Comparison of ENCODE assay signal across 10 mouse cellular contexts in genomic region chr3:101393659-101394539, GRCm38 (mm10). TPM values are rescaled to one million over a fixed set of nuclear protein-coding genes. Genes with fewer than 3 reads are reported as not detected.
DNase-seq lines count a peak whose midpoint lies in the region; ATAC-seq and TF ChIP-seq lines count a peak whose summit lies in the region.
"Had no signal": no experiment of that assay in that cellular context is flagged by ENCODE, and none has a peak within 500 bp of the region (broad histone marks: within the 10 kb centered on the region; RNA-seq: fewer than 3 reads in every experiment).

No protein-coding gene starts in this region.

- 62% methylated on average over 19 of the region's 19 CpGs for WGBS in midbrain, embryonic 10.5 days
- WGBS in midbrain, postnatal 0 days = 30% methylated on average over 19 of the region's 19 CpGs
- 56% methylated on average over 19 of the region's 19 CpGs for WGBS in heart, embryonic 13.5 days
- WGBS in limb, embryonic 14.5 days = 58% methylated on average over 19 of the region's 19 CpGs
- WGBS in stomach, postnatal 0 days = 54% methylated on average over 19 of the region's 19 CpGs

- H3K9ac ChIP-seq in midbrain, postnatal 0 days (replicated peaks; ENCODE audit: low read length, poor library complexity, severe bottlenecking) = no peak overlapping the region
- peak overlapping the region; percentile 50; the same call in 1 of the 2 replicates for H3K9ac ChIP-seq in heart, embryonic 13.5 days
- no peak overlapping the region for H3K9ac ChIP-seq in limb, embryonic 14.5 days (ENCODE audit: low read depth, low read length, severe bottlenecking)
- no peak overlapping the region for H3K9ac ChIP-seq in stomach, postnatal 0 days (ENCODE audit: low read length)

- no peak for TF ChIP-seq EP300 in stomach, postnatal 0 days (optimal IDR thresholded peaks at IDR 0.05)

- H3K4me3 ChIP-seq in midbrain, embryonic 10.5 days = peak overlapping the region; percentile 2; the same call in 1 of the 2 replicates
- no peak overlapping the region for H3K4me3 ChIP-seq in midbrain, postnatal 0 days (ENCODE audit: low read depth, low read length)
- H3K4me3 ChIP-seq in heart, embryonic 13.5 days = no peak overlapping the region
- H3K4me3 ChIP-seq in limb, embryonic 14.5 days (replicated peaks; ENCODE audit: low read length) = no peak overlapping the region
- no peak overlapping the region for H3K4me3 ChIP-seq in stomach, postnatal 0 days (ENCODE audit: low read depth, low read length)

- H3K9me3 ChIP-seq in midbrain, embryonic 10.5 days (replicated peaks) = no peaks in the 10 kb centered on the region
- H3K9me3 ChIP-seq in midbrain, postnatal 0 days (ENCODE audit: low read length) = no peaks in the 10 kb centered on the region
- no peaks in the 10 kb centered on the region for H3K9me3 ChIP-seq in heart, embryonic 13.5 days
- no peaks in the 10 kb centered on the region for H3K9me3 ChIP-seq in limb, embryonic 14.5 days (ENCODE audit: control insufficient read depth, low read length)
- no peaks in the 10 kb centered on the region for H3K9me3 ChIP-seq in stomach, postnatal 0 days (ENCODE audit: control insufficient read depth, low read length)

- no peak overlapping the region for H3K4me2 ChIP-seq in midbrain, postnatal 0 days (ENCODE audit: low read depth, low read length, poor library complexity, severe bottlenecking)
- H3K4me2 ChIP-seq in heart, embryonic 13.5 days = no peak overlapping the region; the same call in 1 of the 2 replicates
- H3K4me2 ChIP-seq in limb, embryonic 14.5 days (replicated peaks; ENCODE audit: low read depth, low read length, severe bottlenecking) = no peak overlapping the region; the same call in none of the 2 replicates
- no peak overlapping the region for H3K4me2 ChIP-seq in stomach, postnatal 0 days (replicated peaks; ENCODE audit: low read depth)

- peak overlapping the region; percentile 24; the same call in 1 of the 2 replicates for H3K27ac ChIP-seq in midbrain, embryonic 10.5 days (replicated peaks)
- H3K27ac ChIP-seq in midbrain, postnatal 0 days (ENCODE audit: low read depth, low read length) = no peak overlapping the region
- H3K27ac ChIP-seq in heart, embryonic 13.5 days (replicated peaks) = peak overlapping the region; percentile 89
- H3K27ac ChIP-seq in limb, embryonic 14.5 days (replicated peaks; ENCODE audit: low read depth, low read length) = peak overlapping the region; percentile 95
- peak overlapping the region; percentile 63; the same call in 1 of the 2 replicates for H3K27ac ChIP-seq in stomach, postnatal 0 days (replicated peaks)

- TF ChIP-seq POLR2A in limb, embryonic 14.5 days (IDR thresholded peaks at IDR 0.05; ENCODE audit: borderline replicate concordance, extremely low read depth, insufficient read depth, insufficient read length) = no peak

- no peak for ATAC-seq in midbrain, postnatal 0 days (ENCODE audit: low FRiP score)
- ATAC-seq in heart, embryonic 13.5 days (ENCODE audit: extremely low read depth, insufficient number of reproducible peaks, low FRiP score, low TSS enrichment) = no peak
- ATAC-seq in limb, embryonic 14.5 days (ENCODE audit: low FRiP score, low read depth) = no peak
- peak; percentile 28; the same call in 1 of the 2 replicates for ATAC-seq in stomach, postnatal 0 days (ENCODE audit: low FRiP score, low TSS enrichment)

- peaks cover 28% of the 10 kb centered on the region; the same call in 1 of the 2 replicates for H3K27me3 ChIP-seq in midbrain, embryonic 10.5 days (ENCODE audit: low read depth, poor library complexity, severe bottlenecking)
- H3K27me3 ChIP-seq in midbrain, postnatal 0 days (ENCODE audit: insufficient read depth, low read length) = no peaks in the 10 kb centered on the region
- no peaks in the 10 kb centered on the region for H3K27me3 ChIP-seq in heart, embryonic 13.5 days (replicated peaks)
- H3K27me3 ChIP-seq in limb, embryonic 14.5 days (ENCODE audit: control insufficient read depth, insufficient read depth, low read length) = no peaks in the 10 kb centered on the region
- no peaks in the 10 kb centered on the region for H3K27me3 ChIP-seq in stomach, postnatal 0 days (ENCODE audit: control insufficient read depth, insufficient read depth, low read length)

- peaks cover 89% of the 10 kb centered on the region for H3K4me1 ChIP-seq in midbrain, embryonic 10.5 days
- H3K4me1 ChIP-seq in midbrain, postnatal 0 days (ENCODE audit: insufficient read depth, low read length) = peaks cover 36% of the 10 kb centered on the region
- peaks cover 91% of the 10 kb centered on the region for H3K4me1 ChIP-seq in heart, embryonic 13.5 days
- H3K4me1 ChIP-seq in limb, embryonic 14.5 days (ENCODE audit: control insufficient read depth, insufficient read depth, low read length) = peaks cover 95% of the 10 kb centered on the region
- H3K4me1 ChIP-seq in stomach, postnatal 0 days (replicated peaks; ENCODE audit: control insufficient read depth, insufficient read depth) = peaks cover 21% of the 10 kb centered on the region

- H3K36me3 ChIP-seq in midbrain, embryonic 10.5 days = no peaks in the 10 kb centered on the region
- H3K36me3 ChIP-seq in midbrain, postnatal 0 days (ENCODE audit: insufficient read depth, low read length) = no peaks in the 10 kb centered on the region
- H3K36me3 ChIP-seq in heart, embryonic 13.5 days = no peaks in the 10 kb centered on the region; the same call in 1 of the 2 replicates
- no peaks in the 10 kb centered on the region for H3K36me3 ChIP-seq in limb, embryonic 14.5 days (ENCODE audit: control insufficient read depth, insufficient read depth, low read length)
- no peaks in the 10 kb centered on the region for H3K36me3 ChIP-seq in stomach, postnatal 0 days (ENCODE audit: control insufficient read depth, insufficient read depth, low read length)

- TF ChIP-seq CTCF in midbrain, postnatal 0 days (IDR thresholded peaks at IDR 0.05) = no peak
- no peak for TF ChIP-seq CTCF in stomach, postnatal 0 days (IDR thresholded peaks at IDR 0.05; ENCODE audit: low read depth)

- no peak for DNase-seq in midbrain, embryonic 10.5 days (ENCODE audit: low spot score)
- no peak for DNase-seq in midbrain, postnatal 0 days (ENCODE audit: low spot score)
- no peak for DNase-seq in limb, embryonic 14.5 days (ENCODE audit: low spot score)
- DNase-seq in stomach, postnatal 0 days (ENCODE audit: low spot score) = no peak
- no peak for DNase-seq in adrenal gland, adult 18-20 months (ENCODE audit: low spot score in 2 of 2)
- DNase-seq in spleen, postnatal 10 days (ENCODE audit: low spot score in 2 of 2) = no peak
- DNase-seq in adrenal gland, postnatal 36 days = no peak
- DNase-seq: kidney, adult 8-10 months; right cerebral cortex, adult 18-20 months had no signal

RNA-seq across cellular contexts. Expression of gene Igsf3, which starts 17.0 kb away (rescaled TPM):
- polyA plus RNA-seq in midbrain, embryonic 10.5 days (2016; fragmentation: Nextera tagmentation; extraction: Ambion mirVana) = 22.7 and 29.7 TPM in 2 replicates
- total RNA-seq in midbrain, postnatal 0 days (2014; rRNA removed) = 102 and 104 TPM in 2 replicates
- polyA plus RNA-seq in midbrain, postnatal 0 days (2015; fragmentation: Nextera tagmentation; extraction: Ambion mirVana) = 84.2 and 84.9 TPM in 2 replicates
- polyA plus RNA-seq in heart, embryonic 13.5 days (2015; fragmentation: Nextera tagmentation; extraction: Ambion mirVana) = 40.1 and 41.9 TPM in 2 replicates
- polyA plus RNA-seq in limb, embryonic 14.5 days (2012; rRNA removed) = 20.4 and 27.4 TPM in 2 replicates
- 38.4 and 43.2 TPM in 2 replicates for polyA plus RNA-seq in limb, embryonic 14.5 days (2014; fragmentation: Nextera tagmentation; extraction: Ambion mirVana)
- 12.4 and 13.6 TPM in 2 replicates for polyA plus RNA-seq in stomach, postnatal 0 days (2015; fragmentation: Nextera tagmentation; extraction: Ambion mirVana)
- total RNA-seq in adrenal gland, adult 18-20 months (2021) = 1 to 10 TPM; 3.1 to 3.8 TPM
- 1 to 10 TPM; 5.2 to 6.7 TPM for total RNA-seq in adrenal gland, postnatal 36 days (2021)
